Mouse (Mus musculus) liver, embryonic 14.5 days (tissue): ENCODE results near the gene Prpf38b. TPM values are rescaled to one million over a fixed set of nuclear protein-coding genes. Genes with fewer than 3 reads are reported as not detected.

Experiments
- ATAC-seq: fragments of 200-750 bp; cut with Nextera tagmentation; 2 replicates; pipeline ENCODE4 v1.8.0; 2017; ENCODE audit warnings: moderate number of reproducible peaks, mild to moderate bottlenecking, moderate library complexity; ENCODE audit not compliant: insufficient read depth
- DNase-seq, 3 experiments: peaks; one replicate each; pipeline ENCODE4 v3.0.0-alpha.2; 2012 to 2013; ENCODE audit warnings: low read depth in 3 of 3, low spot score in 3 of 3
- H3K27ac ChIP-seq: fragments of 300-500 bp; sonication (generic); 2 replicates; pipeline ENCODE4 v1.5.1; 2014; ENCODE audit warnings: moderate library complexity, mild to moderate bottlenecking, control low read depth, inconsistent platforms
- H3K27me3 ChIP-seq: fragments of 300-500 bp; sonication (generic); 2 replicates; pipeline ENCODE4 v1.6.1; 2014; ENCODE audit warnings: mild to moderate bottlenecking, low read length, moderate library complexity; ENCODE audit not compliant: control insufficient read depth, insufficient read depth
- H3K36me3 ChIP-seq: fragments of 300-500 bp; sonication (generic); replicated peaks from 2 replicates; pipeline ENCODE4 v1.6.1; 2014; ENCODE audit warnings: low read depth; ENCODE audit not compliant: control insufficient read depth, insufficient read depth
- H3K4me1 ChIP-seq, 2 experiments: fragments of 200-500 bp in 1 of 2; fragments of 300-500 bp in 1 of 2; sonication (generic) in 1 of 2; replicated peaks; 2 replicates each; pipeline ENCODE4 v1.6.1; 2012 to 2014; ENCODE audit warnings: antibody characterized with exemption in 1 of 2, inconsistent platforms in 1 of 2, low read length in 1 of 2; ENCODE audit not compliant: control insufficient read depth in 2 of 2, insufficient read depth in 2 of 2
- H3K4me2 ChIP-seq: fragments of 300-500 bp; sonication (generic); 2 replicates; pipeline ENCODE4 v1.6.1; 2014; ENCODE audit warnings: low read depth, mild to moderate bottlenecking, control low read depth, moderate library complexity
- H3K4me3 ChIP-seq, 2 experiments: fragments of 200-500 bp in 1 of 2; fragments of 300-500 bp in 1 of 2; sonication (generic) in 1 of 2; 2 replicates each; pipeline ENCODE4 v1.5.1; 2012 to 2014; ENCODE audit warnings: low read depth in 2 of 2, low read length in 2 of 2, mild to moderate bottlenecking in 2 of 2, control low read depth in 1 of 2, inconsistent platforms in 1 of 2, moderate library complexity in 1 of 2; ENCODE audit not compliant: insufficient read depth in 1 of 2
- H3K9ac ChIP-seq: fragments of 300-500 bp; sonication (generic); replicated peaks from 2 replicates; pipeline ENCODE4 v1.6.1; 2014; ENCODE audit warnings: mild to moderate bottlenecking, control low read depth, moderate library complexity
- H3K9me3 ChIP-seq: fragments of 300-500 bp; sonication (generic); 2 replicates; pipeline ENCODE4 v1.6.1; 2016; ENCODE audit warnings: low read length, mixed read lengths; ENCODE audit not compliant: control insufficient read depth
- CTCF ChIP-seq: IDR thresholded peaks from 2 replicates; pipeline ENCODE4 v1.5.1; 2016; ENCODE audit warnings: antibody characterized with exemption, low read depth, control low read depth
- EP300 ChIP-seq: IDR thresholded peaks from 2 replicates; pipeline ENCODE4 v1.6.1; 2016; ENCODE audit warnings: antibody characterized with exemption, low read depth
- WGBS: fragments of 180-500 bp; shearing (Covaris S2); extraction: QIAGEN DNeasy Blood & Tissue Kit; methylation state at CpG from one replicate; pipeline ENCODE4 v1.1.7; 2014; ENCODE audit not compliant: insufficient replicate concordance; 5-methylcytosine and 5-hydroxymethylcytosine counted together
- polyA plus RNA-seq, 2 experiments: library from polyadenylated mRNA; depleted of rRNA in 1 of 2; stranded (reverse) in 1 of 2; unstranded in 1 of 2; fragments of >200 nt; fragmentation: Nextera tagmentation in 1 of 2; extraction: Ambion mirVana in 1 of 2; gene quantifications; 2 replicates each; pipeline versions ENCODE4 v1.2.1 to v1.2.3; 2012 to 2014

Prpf38b gene
- polyA plus RNA-seq, 2 experiments: 20.2 to 47.5 TPM

DNA sequence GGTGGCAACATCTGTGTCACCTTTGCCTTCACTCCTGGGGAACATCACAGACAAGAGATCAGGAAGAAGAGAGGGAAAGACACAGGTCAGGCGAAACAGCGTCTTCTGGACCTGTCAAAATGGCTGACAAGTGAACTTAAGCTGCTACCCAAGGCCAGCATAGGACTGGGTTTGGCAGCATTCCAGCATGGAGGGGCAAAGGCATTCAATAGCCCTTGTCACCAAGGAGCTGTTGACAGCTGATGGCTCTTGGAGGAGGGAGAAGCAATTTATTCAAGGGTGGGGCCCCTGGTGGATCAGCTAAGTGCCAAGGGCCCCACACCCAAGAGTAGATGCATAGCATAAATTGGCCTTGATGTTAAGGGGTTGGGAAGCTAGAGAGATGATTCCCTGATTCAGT lies 32.4 kb downstream of the Prpf38b start:
- DNase-seq: no peak
- 88% methylated on average over 2 of the region's 2 CpGs for WGBS
- Histone ChIP-seq H3K4me2 (no peak overlapping the region), H3K4me3 (no peak overlapping the region), H3K9ac (no peak overlapping the region), H3K36me3 (no peaks in the 10 kb centered on the region), H3K9me3 (no peaks in the 10 kb centered on the region), H3K4me1 (peaks cover 0 to 6% of the 10 kb centered on the region in 2 experiments; a peak in 1 of 4 replicates), H3K27me3 (no peaks in the 10 kb centered on the region), H3K27ac (no peak overlapping the region)
- no peak for TF ChIP-seq EP300
- TF ChIP-seq CTCF: no peak
- no peak for ATAC-seq

DNA sequence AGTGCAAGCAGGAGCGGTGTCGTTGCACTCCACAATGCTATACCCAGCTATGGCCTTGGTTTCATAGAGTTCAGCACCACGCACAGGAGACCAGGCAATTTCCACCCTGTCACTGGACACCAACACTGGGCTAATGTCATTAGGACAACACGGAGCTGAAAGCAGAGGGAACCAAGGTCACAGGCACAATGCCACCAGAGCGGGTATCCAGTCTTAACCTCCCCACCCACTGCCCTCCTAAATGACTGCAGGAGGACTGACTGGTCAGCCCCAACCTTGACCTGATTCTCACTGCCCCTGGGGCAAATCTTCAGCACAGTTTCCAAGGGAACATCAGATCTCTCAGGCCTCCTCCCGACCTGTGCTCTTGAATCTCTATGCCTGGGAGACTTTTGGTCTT lies 40.9 kb downstream of the Prpf38b start:
- Histone ChIP-seq H3K4me1 (no peaks in the 10 kb centered on the region), H3K4me3 (no peak overlapping the region), H3K9me3 (no peaks in the 10 kb centered on the region), H3K27ac (no peak overlapping the region), H3K36me3 (no peaks in the 10 kb centered on the region), H3K27me3 (no peaks in the 10 kb centered on the region), H3K9ac (no peak overlapping the region), H3K4me2 (no peak overlapping the region)
- 67% methylated on average over 6 of the region's 6 CpGs for WGBS
- DNase-seq: no peak
- ATAC-seq: no peak
- TF ChIP-seq EP300 (no peak), CTCF (no peak)

DNA sequence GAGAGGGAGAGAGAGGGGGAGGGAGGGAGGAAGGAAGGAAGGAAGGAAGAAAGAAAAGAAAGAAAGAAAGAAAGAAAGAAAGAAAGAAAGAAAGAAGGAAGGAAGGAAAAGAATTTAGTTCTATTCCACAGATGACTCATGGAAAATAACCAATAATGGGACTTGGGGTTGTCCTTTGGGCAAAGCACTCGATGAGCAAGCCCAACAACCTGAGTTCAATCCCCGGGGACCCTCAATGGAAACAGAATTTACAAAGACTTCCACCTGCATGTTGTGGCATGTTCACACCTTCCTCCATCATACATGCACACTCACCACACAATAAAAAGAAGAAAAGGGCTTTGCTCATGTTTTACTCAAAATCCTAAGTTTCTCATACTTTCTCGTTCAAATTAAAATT lies 44.1 kb downstream of the Prpf38b start:
- 62% methylated on average over 3 of the region's 3 CpGs for WGBS
- no peak for TF ChIP-seq CTCF
- TF ChIP-seq EP300: no peak

DNA sequence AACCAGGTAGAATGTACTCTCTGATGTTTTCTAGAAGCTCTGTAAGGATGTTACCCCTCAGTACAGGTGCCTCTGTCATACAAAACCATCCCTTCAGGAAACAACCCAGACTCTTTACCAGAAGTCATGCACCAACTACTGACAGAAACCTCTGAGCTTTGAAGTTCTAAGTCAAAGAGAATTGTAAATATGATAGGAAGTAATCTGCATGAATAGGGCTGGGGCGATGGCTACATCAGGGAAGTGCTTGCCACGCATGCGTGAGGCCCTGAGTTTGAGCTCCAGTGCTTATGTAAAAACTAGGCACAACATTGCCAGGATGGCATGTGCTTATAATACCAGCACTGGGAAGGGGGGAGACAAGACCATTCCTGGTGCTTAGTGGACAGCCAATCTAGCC lies 45.9 kb downstream of the Prpf38b start:
- H3K9me3 ChIP-seq: no peaks in the 10 kb centered on the region
- no peaks in the 10 kb centered on the region for H3K27me3 ChIP-seq
- no peak overlapping the region for H3K4me2 ChIP-seq
- H3K36me3 ChIP-seq: no peaks in the 10 kb centered on the region
- no peaks in the 10 kb centered on the region for H3K4me1 ChIP-seq
- no peak overlapping the region for H3K27ac ChIP-seq
- ATAC-seq (no peak), DNase-seq (no peak)
- H3K4me3 ChIP-seq: no peak overlapping the region
- no peak overlapping the region for H3K9ac ChIP-seq
- 73% methylated on average over 3 of the region's 3 CpGs for WGBS
- TF ChIP-seq EP300: no peak

More for the DNA sequence above, 44.1 kb downstream of the Prpf38b start:
- no peaks in the 10 kb centered on the region for H3K27me3 ChIP-seq
- H3K36me3 ChIP-seq: no peaks in the 10 kb centered on the region
- no peak overlapping the region for H3K4me2 ChIP-seq
- no peaks in the 10 kb centered on the region for H3K4me1 ChIP-seq
- ATAC-seq (no peak), DNase-seq (no peak)
- H3K9ac ChIP-seq: no peak overlapping the region
- H3K27ac ChIP-seq: no peak overlapping the region
- H3K9me3 ChIP-seq: no peaks in the 10 kb centered on the region
- H3K4me3 ChIP-seq: no peak overlapping the region

DNA sequence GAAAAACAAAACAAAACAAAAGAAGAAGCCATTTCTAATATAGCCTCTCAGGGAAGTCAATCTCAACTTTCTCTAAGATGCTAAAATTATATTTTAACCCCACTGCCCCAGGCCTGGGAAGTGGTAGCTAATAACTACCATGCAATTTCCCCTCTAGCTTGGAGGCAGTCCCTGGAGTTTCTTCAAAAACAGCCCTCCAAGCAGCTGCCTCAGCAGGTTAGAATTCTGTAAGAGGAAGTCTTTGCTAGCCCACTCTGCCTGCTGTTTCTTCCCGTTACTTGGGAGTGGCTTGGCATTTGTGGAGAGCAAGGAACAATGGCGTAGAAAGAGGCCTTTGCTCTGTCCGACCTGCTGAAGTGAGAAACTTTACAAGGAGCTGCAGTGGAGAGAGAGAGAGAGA lies 46.4 kb downstream of the Prpf38b start:
- no peak for ATAC-seq
- no peak overlapping the region for H3K4me2 ChIP-seq
- H3K9ac ChIP-seq: no peak overlapping the region
- H3K27ac ChIP-seq: no peak overlapping the region
- H3K27me3 ChIP-seq: no peaks in the 10 kb centered on the region
- H3K4me3 ChIP-seq: no peak overlapping the region
- no peaks in the 10 kb centered on the region for H3K36me3 ChIP-seq
- 26% methylated on average over 3 of the region's 3 CpGs for WGBS
- DNase-seq: no peak
- TF ChIP-seq EP300 (no peak), CTCF (no peak)
- H3K9me3 ChIP-seq: no peaks in the 10 kb centered on the region
- no peaks in the 10 kb centered on the region for H3K4me1 ChIP-seq
